Mouse (Mus musculus): Measurements from ENCODE around the gene Ctsa. TPM values are rescaled to one million over a fixed set of nuclear protein-coding genes. Genes with fewer than 3 reads are reported as not detected.
"Not testable (repeated sequence)": the region's sequence is repeated elsewhere in the genome, so short reads cannot be mapped to it uniquely, and the experiment has no call there.

Gene Ctsa
- polyA plus RNA-seq, 1 experiment from 2014 or later: 173 TPM

- no peak overlapping the region for H3K9ac ChIP-seq (ENCODE audit: low read length)
- H3K9me3 ChIP-seq (replicated peaks; ENCODE audit: control insufficient read depth, low read length): peaks cover 7% of the 10 kb centered on the region
- H3K4me3 ChIP-seq (ENCODE audit: low read length): no peak overlapping the region
- no peaks in the 10 kb centered on the region for H3K36me3 ChIP-seq (ENCODE audit: control insufficient read depth, insufficient read depth)
- ATAC-seq (replicated peaks; ENCODE audit: extremely low read depth, insufficient read depth, low FRiP score): no peak
- H3K4me2 ChIP-seq (ENCODE audit: low read depth, low read length): no peak overlapping the region
- 65% methylated on average over 4 of the region's 4 CpGs for WGBS
- peaks cover 31% of the 10 kb centered on the region for H3K4me1 ChIP-seq (ENCODE audit: control insufficient read depth, insufficient read depth, low read length)
- no peaks in the 10 kb centered on the region for H3K27me3 ChIP-seq (ENCODE audit: control insufficient read depth, insufficient read depth, low read length)
- H3K27ac ChIP-seq (ENCODE audit: low read length): no peak overlapping the region
Measured at GRCm38 (mm10) chr2:164864593-164864992, 31.9 kb downstream of the Ctsa start.

GRCm38 (mm10) chr2:164866741-164867551 is 34.3 kb downstream of the Ctsa start:
- Histone ChIP-seq H3K4me2 (ENCODE audit: low read depth, low read length) (no peak overlapping the region), H3K4me1 (ENCODE audit: control insufficient read depth, insufficient read depth, low read length) (peaks cover 20% of the 10 kb centered on the region), H3K27ac (ENCODE audit: low read length) (peak overlapping the region; percentile 90), H3K27me3 (ENCODE audit: control insufficient read depth, insufficient read depth, low read length) (no peaks in the 10 kb centered on the region), H3K4me3 (ENCODE audit: low read length) (no peak overlapping the region), H3K9ac (ENCODE audit: low read length) (peak overlapping the region; percentile 39), H3K9me3 (replicated peaks; ENCODE audit: control insufficient read depth, low read length) (peaks cover 7% of the 10 kb centered on the region), H3K36me3 (ENCODE audit: control insufficient read depth, insufficient read depth) (no peaks in the 10 kb centered on the region)
- 16% methylated on average over 16 of the region's 16 CpGs for WGBS
- peak; percentile 91 for ATAC-seq (replicated peaks; ENCODE audit: extremely low read depth, insufficient read depth, low FRiP score)

- no peak overlapping the region for H3K9ac ChIP-seq (ENCODE audit: low read length)
- 87% methylated on average over 7 of the region's 7 CpGs for WGBS
- no peak overlapping the region for H3K4me2 ChIP-seq (ENCODE audit: low read depth, low read length)
- H3K9me3 ChIP-seq (replicated peaks; ENCODE audit: control insufficient read depth, low read length): peaks cover 7% of the 10 kb centered on the region
- ATAC-seq (replicated peaks; ENCODE audit: extremely low read depth, insufficient read depth, low FRiP score): no peak
- peaks cover 16% of the 10 kb centered on the region for H3K4me1 ChIP-seq (ENCODE audit: control insufficient read depth, insufficient read depth, low read length)
- peak overlapping the region; percentile 90 for H3K27ac ChIP-seq (ENCODE audit: low read length)
- H3K27me3 ChIP-seq (ENCODE audit: control insufficient read depth, insufficient read depth, low read length): no peaks in the 10 kb centered on the region
- H3K36me3 ChIP-seq (ENCODE audit: control insufficient read depth, insufficient read depth): no peaks in the 10 kb centered on the region
- H3K4me3 ChIP-seq (ENCODE audit: low read length): no peak overlapping the region
Measured at GRCm38 (mm10) chr2:164867566-164867965, 34.9 kb downstream of the Ctsa start.

- no peak overlapping the region for H3K4me3 ChIP-seq (ENCODE audit: low read length)
- no peaks in the 10 kb centered on the region for H3K27me3 ChIP-seq (ENCODE audit: control insufficient read depth, insufficient read depth, low read length)
- H3K9me3 ChIP-seq (replicated peaks; ENCODE audit: control insufficient read depth, low read length): peaks cover 7% of the 10 kb centered on the region
- H3K36me3 ChIP-seq (ENCODE audit: control insufficient read depth, insufficient read depth): no peaks in the 10 kb centered on the region
- H3K4me1 ChIP-seq (ENCODE audit: control insufficient read depth, insufficient read depth, low read length): peaks cover 12% of the 10 kb centered on the region
- no peak for ATAC-seq (replicated peaks; ENCODE audit: extremely low read depth, insufficient read depth, low FRiP score)
- 58% methylated on average over 7 of the region's 7 CpGs for WGBS
- no peak overlapping the region for H3K9ac ChIP-seq (ENCODE audit: low read length)
- H3K27ac ChIP-seq (ENCODE audit: low read length): no peak overlapping the region
- H3K4me2 ChIP-seq (ENCODE audit: low read depth, low read length): no peak overlapping the region
Measured at GRCm38 (mm10) chr2:164868491-164868890, 35.8 kb downstream of the Ctsa start.

GRCm38 (mm10) chr2:164871602-164872303 is 39.1 kb downstream of the Ctsa start:
- H3K4me1 ChIP-seq (ENCODE audit: control insufficient read depth, insufficient read depth, low read length): peaks cover 23% of the 10 kb centered on the region
- no peak overlapping the region for H3K27ac ChIP-seq (ENCODE audit: low read length)
- no peak overlapping the region for H3K9ac ChIP-seq (ENCODE audit: low read length)
- H3K4me3 ChIP-seq (ENCODE audit: low read length): no peak overlapping the region
- no peak for ATAC-seq (replicated peaks; ENCODE audit: extremely low read depth, insufficient read depth, low FRiP score)
- H3K27me3 ChIP-seq (ENCODE audit: control insufficient read depth, insufficient read depth, low read length): no peaks in the 10 kb centered on the region
- no peaks in the 10 kb centered on the region for H3K36me3 ChIP-seq (ENCODE audit: control insufficient read depth, insufficient read depth)
- peaks cover 7% of the 10 kb centered on the region for H3K9me3 ChIP-seq (replicated peaks; ENCODE audit: control insufficient read depth, low read length)
- H3K4me2 ChIP-seq (ENCODE audit: low read depth, low read length): no peak overlapping the region
- 50% methylated on average over 6 of the region's 6 CpGs for WGBS

GRCm38 (mm10) chr2:164873621-164874020 is 40.9 kb downstream of the Ctsa start:
- no peaks in the 10 kb centered on the region for H3K9me3 ChIP-seq (replicated peaks; ENCODE audit: control insufficient read depth, low read length)
- ATAC-seq (replicated peaks; ENCODE audit: extremely low read depth, insufficient read depth, low FRiP score): no peak
- peaks cover 24% of the 10 kb centered on the region for H3K4me1 ChIP-seq (ENCODE audit: control insufficient read depth, insufficient read depth, low read length)
- no peak overlapping the region for H3K4me2 ChIP-seq (ENCODE audit: low read depth, low read length)
- 0 out of 2 replicates have a peak, but pooled peaks cover 2% of the 10 kb centered on the region for H3K36me3 ChIP-seq (ENCODE audit: control insufficient read depth, insufficient read depth)
- peak overlapping the region; percentile 38 for H3K9ac ChIP-seq (ENCODE audit: low read length)
- peak overlapping the region; percentile 89 for H3K27ac ChIP-seq (ENCODE audit: low read length)
- no peak overlapping the region for H3K4me3 ChIP-seq (ENCODE audit: low read length)
- no peaks in the 10 kb centered on the region for H3K27me3 ChIP-seq (ENCODE audit: control insufficient read depth, insufficient read depth, low read length)
- WGBS: 48% methylated on average over 3 of the region's 3 CpGs

GRCm38 (mm10) chr2:164874239-164874769 is 41.6 kb downstream of the Ctsa start:
- 0 out of 2 replicates have a peak, but pooled peaks cover 2% of the 10 kb centered on the region for H3K36me3 ChIP-seq (ENCODE audit: control insufficient read depth, insufficient read depth)
- peak overlapping the region; percentile 89 for H3K27ac ChIP-seq (ENCODE audit: low read length)
- peak overlapping the region; percentile 12; the same call in 1 of the 2 replicates for H3K4me2 ChIP-seq (ENCODE audit: low read depth, low read length)
- H3K4me1 ChIP-seq (ENCODE audit: control insufficient read depth, insufficient read depth, low read length): peaks cover 24% of the 10 kb centered on the region
- peak overlapping the region; percentile 42; the same call in 1 of the 2 replicates for H3K9ac ChIP-seq (ENCODE audit: low read length)
- peak; percentile 24; the same call in 1 of the 2 replicates for ATAC-seq (replicated peaks; ENCODE audit: extremely low read depth, insufficient read depth, low FRiP score)
- no peak overlapping the region for H3K4me3 ChIP-seq (ENCODE audit: low read length)
- no peaks in the 10 kb centered on the region for H3K27me3 ChIP-seq (ENCODE audit: control insufficient read depth, insufficient read depth, low read length)
- WGBS: 14% methylated on average over 1 of the region's 1 CpGs
- no peaks in the 10 kb centered on the region for H3K9me3 ChIP-seq (replicated peaks; ENCODE audit: control insufficient read depth, low read length)

GRCm38 (mm10) chr2:164875648-164876047 is 43.0 kb downstream of the Ctsa start:
- not testable (repeated sequence) for H3K9me3 ChIP-seq (replicated peaks; ENCODE audit: control insufficient read depth, low read length); H3K4me2 ChIP-seq (ENCODE audit: low read depth, low read length); H3K27ac ChIP-seq (ENCODE audit: low read length); H3K36me3 ChIP-seq (ENCODE audit: control insufficient read depth, insufficient read depth); H3K9ac ChIP-seq (ENCODE audit: low read length); H3K27me3 ChIP-seq (ENCODE audit: control insufficient read depth, insufficient read depth, low read length); H3K4me3 ChIP-seq (ENCODE audit: low read length); ATAC-seq (replicated peaks; ENCODE audit: extremely low read depth, insufficient read depth, low FRiP score)
- H3K4me1 ChIP-seq (ENCODE audit: control insufficient read depth, insufficient read depth, low read length): peaks cover 27% of the 10 kb centered on the region
- WGBS: 45% methylated on average over 2 of the region's 2 CpGs
